Mouse (Mus musculus) spleen, embryonic (tissue): ENCODE results near the gene Tbc1d13.

Source experiments
- CTCF ChIA-PET: fragments of 350-600 bp; sonication (Branson Sonifier 250); formaldehyde crosslinking; loops from one replicate; lab custom pipeline; 2022; lab: Charles Lee

Gene Tbc1d13

DNA sequence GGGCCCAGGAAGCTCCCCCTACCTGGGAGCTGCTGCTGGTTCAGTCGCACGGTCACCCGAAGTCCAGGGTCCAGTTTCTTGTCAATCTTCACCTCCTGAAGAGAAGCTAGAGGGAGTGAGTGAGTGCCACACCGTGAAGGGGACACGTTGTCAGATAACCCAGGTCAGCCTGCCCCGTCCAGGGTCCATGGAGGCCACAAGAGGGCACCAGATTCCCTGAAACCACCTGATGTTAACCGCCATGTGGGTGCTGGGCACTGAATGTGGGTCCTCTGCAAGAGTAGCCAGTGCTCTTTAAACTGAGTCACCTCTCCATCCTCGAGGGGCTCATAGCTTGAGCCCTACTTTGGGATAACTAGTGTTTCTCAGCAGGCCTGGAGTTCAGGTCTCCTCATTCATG is 42.4 kb downstream of the Tbc1d13 start:
- CTCF ChIA-PET = interaction anchor here (0.7 kb wide), 1 partner anchor 33 kb away, joined by 3 read pairs; no protein-coding TSS in a partner anchor

DNA sequence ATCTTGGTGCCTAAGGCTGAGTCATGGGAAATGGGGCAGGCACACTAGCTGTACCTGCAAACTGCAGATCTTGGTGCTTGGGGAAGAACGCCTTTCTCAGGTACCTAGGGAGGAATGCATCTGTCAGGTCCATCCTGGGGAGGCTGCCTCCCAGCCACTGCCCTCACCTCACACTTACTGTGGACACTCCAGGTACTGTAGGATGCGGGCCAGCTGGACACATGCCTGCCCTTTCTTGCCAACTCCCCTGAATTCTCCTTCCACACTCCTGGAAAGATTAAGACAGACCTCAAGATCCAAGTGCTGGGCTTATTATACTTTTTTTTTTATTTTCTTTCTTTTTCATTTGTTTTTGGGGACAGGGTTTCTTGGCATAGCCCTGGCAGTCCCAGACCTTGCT is 43.0 kb downstream of the Tbc1d13 start:
- CTCF ChIA-PET = interaction anchor here (0.7 kb wide), 1 partner anchor 32 kb away, joined by 3 read pairs; no protein-coding TSS in a partner anchor

DNA sequence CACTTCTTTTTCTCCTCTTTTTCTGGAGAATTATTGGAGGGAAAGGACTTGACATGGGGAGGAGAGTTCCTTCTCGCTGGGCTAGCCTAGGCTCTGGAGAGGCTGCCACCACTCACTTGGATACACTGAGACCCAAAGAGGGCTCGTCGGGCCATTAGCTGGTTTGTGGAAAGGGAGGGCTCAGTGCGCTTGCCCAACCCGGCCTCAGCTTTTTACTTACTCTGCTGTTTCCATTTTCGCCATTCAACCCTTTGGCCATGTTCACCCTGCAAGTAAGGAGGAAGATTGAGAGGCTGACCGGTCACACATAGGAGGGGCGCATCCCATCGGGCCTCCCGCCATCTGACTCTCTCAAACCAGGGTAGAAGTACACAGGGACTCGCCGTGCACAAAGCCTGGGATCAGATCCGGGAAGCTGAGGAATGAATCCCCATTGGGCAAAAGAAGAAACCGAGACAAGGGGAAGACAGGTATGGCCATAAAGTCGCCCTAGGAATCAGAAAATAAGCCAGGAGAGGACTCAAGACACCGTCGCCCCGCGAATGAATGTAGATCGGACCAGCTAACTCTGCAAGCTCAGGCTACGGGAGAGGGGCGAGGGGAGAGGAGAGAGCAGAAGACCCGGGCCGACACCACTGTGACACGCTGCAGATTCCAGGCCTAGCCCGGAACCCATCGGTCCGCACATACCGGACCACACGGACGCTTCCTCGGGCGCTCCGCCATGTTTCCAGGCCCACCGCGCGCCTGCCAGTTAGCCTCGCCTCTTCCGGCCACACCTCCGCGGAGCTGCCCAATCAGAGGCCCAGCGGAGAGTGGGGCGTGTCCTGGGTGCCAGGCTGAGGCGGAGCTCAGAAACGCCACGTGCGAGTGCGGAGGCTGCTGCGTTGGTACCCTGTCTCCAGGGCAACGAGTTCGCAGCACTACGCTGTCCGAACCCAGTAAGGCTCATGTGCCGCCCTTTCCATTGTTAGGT is 44.4 kb downstream of the Tbc1d13 start, which contains the start of gene Spout1:
Gene Spout1 (minus strand): TSS at position 760 of the 976 bp plus-strand sequence.
- CTCF ChIA-PET = interaction anchor here (0.7 to 1.1 kb wide), 3 partner anchors 43 to 93 kb away, joined by 3 to 5 read pairs (median 3); no protein-coding TSS in a partner anchor

DNA sequence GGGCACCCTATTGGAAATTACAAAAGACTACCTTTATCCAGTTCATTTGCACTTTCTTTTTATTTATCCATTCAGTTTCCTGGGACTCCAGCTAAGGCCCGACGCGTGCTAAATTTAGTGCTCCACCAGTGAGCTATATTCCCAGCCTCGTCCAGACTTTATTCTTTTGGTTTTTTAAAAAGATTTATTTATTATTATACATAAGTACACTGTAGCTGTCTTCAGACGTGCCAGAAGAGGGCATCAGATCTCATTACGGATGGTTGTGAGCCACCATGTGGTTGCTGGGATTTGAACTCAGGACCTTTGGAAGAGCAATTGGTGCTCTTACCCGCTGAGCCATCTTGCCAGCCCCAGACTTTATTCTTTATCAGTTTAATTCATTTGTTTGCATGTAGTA is 45.2 kb downstream of the Tbc1d13 start:
- CTCF ChIA-PET = interaction anchor here (1.1 kb wide), 2 partner anchors 44 to 94 kb away, joined by 3 read pairs; no protein-coding TSS in a partner anchor

DNA sequence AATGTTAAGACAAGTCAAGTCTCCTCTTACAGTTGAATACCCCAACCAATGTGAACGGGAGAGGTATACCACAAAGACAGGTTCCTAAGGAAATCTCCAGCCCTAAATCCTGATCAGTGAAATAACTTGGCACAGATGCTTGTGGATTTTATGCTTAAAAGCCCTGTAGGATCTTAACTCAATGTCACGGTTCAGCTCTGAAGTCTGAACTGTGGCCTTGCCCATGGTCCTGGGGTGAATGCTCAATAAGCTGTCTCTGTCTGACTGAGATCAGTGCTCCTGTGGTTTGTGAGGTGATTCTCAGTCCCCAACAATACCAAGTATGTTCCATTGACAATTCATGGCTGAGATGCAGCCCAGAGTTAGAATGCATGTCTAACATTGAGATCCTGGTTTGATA is 48.9 kb downstream of the Tbc1d13 start:
- CTCF ChIA-PET = no interaction called here

DNA sequence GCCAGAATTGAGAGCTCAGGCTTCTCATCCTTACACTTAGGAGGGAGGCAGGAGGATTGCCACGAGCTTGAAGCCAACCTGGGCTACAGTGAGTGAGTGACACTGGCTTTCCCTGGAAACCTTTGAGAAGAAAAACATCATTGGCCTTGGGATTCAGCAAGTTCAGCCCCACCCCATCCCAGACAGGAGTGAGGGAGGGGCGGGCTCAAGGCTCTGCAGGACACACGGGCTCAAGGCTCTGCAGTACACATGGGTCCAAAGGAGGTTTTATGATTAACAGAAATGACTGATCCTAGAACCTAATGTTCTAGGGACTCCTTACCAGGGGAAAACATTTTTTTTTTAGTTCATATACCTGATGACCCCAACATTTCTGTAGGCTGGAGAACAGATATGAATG is 50.2 kb downstream of the Tbc1d13 start:
- CTCF ChIA-PET = no interaction called here

DNA sequence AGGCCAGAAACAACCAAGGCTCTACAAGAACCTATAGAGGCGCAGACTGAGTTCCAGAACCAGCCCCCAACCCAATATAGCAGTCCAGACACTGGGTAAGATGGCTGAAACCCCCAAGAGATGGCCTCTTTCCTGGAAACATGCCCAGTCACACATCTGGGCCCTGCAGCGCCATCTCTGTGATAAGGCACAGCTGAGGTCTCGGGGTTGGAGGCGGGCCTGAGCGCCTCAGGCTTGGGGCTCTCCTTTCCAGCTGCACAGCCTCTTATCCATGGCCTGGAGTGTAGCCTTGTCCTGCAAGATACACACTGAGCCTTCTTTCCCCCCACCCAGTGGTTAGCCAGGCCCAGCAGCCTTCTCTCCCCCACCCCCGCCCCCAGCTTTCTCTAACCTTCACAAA is 51.7 kb downstream of the Tbc1d13 start:
- CTCF ChIA-PET = no interaction called here

DNA sequence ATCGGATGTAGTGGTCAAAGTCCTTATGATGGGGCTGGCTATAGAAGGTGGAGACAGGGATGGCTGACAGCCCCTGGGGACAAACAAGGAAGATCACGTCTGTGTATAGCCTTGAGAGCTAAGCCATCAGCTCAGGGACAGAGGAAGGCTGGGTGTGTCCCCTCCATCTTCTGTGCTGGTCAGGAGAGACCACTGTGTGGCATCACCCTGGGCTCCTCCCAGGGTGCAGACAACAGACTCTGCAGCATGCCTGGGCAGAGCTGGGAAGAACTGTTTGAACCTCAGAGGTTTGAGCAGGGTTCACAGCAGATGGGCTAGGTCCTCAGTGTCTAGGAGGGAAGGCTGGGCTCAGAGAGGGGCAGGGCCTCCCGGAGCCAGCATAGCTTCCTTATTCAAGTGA is 52.1 kb downstream of the Tbc1d13 start:
- CTCF ChIA-PET = no interaction called here

DNA sequence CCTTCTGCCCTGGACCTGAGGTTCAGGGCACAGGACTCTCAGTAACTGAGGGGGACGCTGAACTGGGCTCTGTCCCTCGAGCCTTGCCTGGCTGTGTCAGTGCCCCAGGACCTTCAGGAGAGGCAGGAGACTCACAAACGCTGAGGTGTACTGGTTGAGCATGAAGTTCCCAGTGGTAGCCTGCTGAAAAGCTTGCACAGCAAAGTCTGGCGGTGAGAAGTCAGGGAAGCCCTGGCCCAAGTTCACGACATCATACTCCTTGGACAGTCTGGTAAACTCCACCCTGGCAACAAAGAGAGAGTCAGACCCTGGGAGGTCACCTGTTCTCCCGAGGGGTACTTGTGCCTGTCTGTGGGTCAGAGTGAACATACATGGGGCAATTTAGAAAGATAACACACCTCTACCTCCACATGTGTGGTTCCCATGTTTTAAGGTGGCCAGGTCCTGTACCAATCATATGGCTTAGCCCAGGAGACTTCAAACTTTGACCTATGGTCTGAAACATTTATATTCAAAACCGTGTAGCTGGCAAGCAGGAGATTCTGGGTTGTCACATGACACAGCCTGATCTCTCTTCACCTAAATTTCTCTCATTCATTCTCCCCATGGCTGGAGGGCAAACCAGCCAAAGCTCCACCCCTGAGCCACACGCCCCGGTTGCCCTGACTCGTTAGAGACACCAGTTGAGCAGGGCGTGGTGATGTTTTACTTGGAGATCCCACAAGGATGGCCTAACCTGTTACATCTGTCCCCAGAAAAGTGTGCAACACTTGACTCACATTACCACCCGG is 58.4 kb downstream of the Tbc1d13 start:
- CTCF ChIA-PET = no interaction called here

DNA sequence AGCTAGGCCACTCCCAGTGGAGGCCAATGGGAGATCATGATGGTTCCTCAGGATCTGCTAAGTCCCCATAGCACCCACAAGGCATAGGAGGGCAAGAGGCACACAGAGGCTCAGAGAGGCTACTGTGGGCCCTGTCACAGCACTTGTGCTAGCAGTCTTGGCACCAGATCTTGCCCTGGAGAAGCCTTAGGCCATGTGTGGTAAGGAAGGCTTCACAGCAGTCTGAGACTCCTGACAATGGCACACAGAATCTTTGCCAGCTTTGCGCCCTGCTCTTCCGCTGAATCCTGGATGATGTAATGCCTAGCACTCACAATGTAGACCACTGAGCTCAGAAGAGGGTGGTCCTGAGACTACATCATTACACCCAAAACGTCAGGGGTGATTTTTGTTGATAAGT is 61.1 kb downstream of the Tbc1d13 start:
- CTCF ChIA-PET = no interaction called here

DNA sequence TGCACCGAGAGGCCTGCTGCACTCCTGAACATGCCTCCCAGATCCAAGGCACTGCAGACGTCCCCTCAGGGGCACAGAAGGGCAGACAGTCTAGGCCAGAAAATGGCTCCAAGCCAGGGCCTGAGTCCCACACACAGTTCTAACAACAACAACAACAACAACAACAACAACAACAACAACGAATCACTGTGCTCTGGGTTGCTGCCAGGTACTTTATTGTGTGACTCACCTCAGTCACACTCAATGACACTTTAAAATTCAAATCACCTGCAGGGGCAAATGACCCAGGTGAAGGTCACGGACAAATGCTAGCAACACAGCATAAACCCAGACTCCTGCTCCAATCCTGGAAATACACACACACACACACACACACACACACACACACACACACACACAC is 64.5 kb downstream of the Tbc1d13 start:
- CTCF ChIA-PET = no interaction called here

DNA sequence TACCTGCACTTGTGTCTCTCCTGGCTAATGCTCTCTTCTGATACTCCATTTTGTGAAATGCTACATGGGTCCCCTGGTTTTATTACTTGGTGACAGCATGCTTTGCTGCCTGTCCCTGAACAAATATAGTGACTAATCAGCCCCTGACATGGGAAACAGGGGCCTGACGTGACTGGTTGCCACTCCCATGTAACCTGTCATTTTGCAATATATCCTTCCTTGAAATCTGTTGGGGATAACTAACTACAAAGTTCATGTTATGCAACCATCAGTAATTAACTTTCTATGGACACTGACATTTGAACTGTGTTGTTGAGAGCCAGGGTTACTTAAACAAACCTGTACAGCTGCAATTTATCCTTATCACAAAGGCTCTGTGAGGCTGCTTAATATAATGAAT is 66.4 kb downstream of the Tbc1d13 start:
- CTCF ChIA-PET = no interaction called here

DNA sequence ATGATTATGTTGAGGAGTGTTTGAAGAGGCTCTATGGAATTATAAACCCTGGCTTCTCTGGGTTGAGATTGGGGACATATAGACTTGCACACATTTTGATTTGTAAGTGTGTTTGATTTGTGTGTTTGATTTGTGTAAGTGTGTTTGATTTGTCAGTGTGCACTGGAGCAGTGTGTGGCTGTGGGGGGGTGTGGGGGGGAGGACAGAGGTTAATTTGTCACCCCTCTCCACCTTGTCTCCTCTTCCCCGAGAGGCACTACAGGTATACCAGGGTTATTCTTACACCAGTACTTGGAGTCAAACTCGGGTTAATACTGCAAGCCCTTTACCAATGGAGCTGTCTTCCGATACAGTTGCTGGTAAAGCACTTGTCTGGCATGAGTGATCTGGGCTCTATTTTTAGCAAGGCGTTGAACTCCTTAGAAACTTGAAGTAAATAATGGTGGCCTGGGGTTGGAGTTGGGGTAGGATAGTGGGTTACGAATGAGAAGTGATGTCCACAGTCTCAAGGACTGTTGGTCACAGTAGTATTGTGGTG is 66.9 kb downstream of the Tbc1d13 start:
- CTCF ChIA-PET = no interaction called here
